Mouse (Mus musculus) MEL (cell line): Measurements from ENCODE around the gene Arhgef7.

Source experiments
- CTCF ChIP-seq, 3 experiments: IDR thresholded peaks in 2 of 3; conservative IDR thresholded peaks in 1 of 3; 2 replicates each; pipeline ENCODE4 v1.5.1; 2011 to 2012; ENCODE audit warnings: low read length in 3 of 3, low read depth in 2 of 3, mild to moderate bottlenecking in 2 of 3, improper control_type of control experiment in 1 of 3, inconsistent platforms in 1 of 3, mixed read lengths in 1 of 3, moderate library complexity in 1 of 3; ENCODE audit not compliant: control insufficient read depth in 1 of 3, insufficient read depth in 1 of 3, poor library complexity in 1 of 3, severe bottlenecking in 1 of 3
- E2F4 ChIP-seq: IDR thresholded peaks from 2 replicates; pipeline ENCODE4 v1.6.1; 2011; ENCODE audit warnings: low read depth, low read length, improper control_type of control experiment, borderline replicate concordance
- GABPA ChIP-seq: IDR thresholded peaks from 2 replicates; pipeline ENCODE4 v1.6.1; 2012; ENCODE audit warnings: low read depth, mild to moderate bottlenecking, inconsistent platforms, low read length, improper control_type of control experiment, moderate library complexity
- HCFC1 ChIP-seq: IDR thresholded peaks from 2 replicates; pipeline ENCODE4 v1.6.1; 2012; ENCODE audit warnings: low read depth, mild to moderate bottlenecking, inconsistent platforms, low read length, improper control_type of control experiment, moderate library complexity
- KAT2A ChIP-seq: conservative IDR thresholded peaks from 2 replicates; pipeline ENCODE4 v1.6.1; 2012; ENCODE audit warnings: low read depth, low read length, improper control_type of control experiment, inconsistent platforms
- MAFK ChIP-seq: IDR thresholded peaks from 2 replicates; pipeline ENCODE4 v1.6.1; 2011; ENCODE audit warnings: low read depth, mild to moderate bottlenecking, low read length, improper control_type of control experiment, borderline replicate concordance
- NRF1 ChIP-seq: IDR thresholded peaks from 2 replicates; pipeline ENCODE4 v1.6.1; 2014; ENCODE audit warnings: low read depth, mild to moderate bottlenecking, inconsistent platforms, low read length, improper control_type of control experiment, moderate library complexity; ENCODE audit not compliant: poor library complexity, insufficient read depth, severe bottlenecking
- POLR2A ChIP-seq, 2 experiments: IDR thresholded peaks; 2 replicates each; pipeline ENCODE4 v1.6.1; 2011 to 2012; ENCODE audit warnings: low read length in 2 of 2, mild to moderate bottlenecking in 2 of 2, control low read depth in 1 of 2, improper control_type of control experiment in 1 of 2, low read depth in 1 of 2, moderate library complexity in 1 of 2; ENCODE audit not compliant: control insufficient read depth in 1 of 2, insufficient read depth in 1 of 2, poor library complexity in 1 of 2
- POLR2AphosphoS2 ChIP-seq: IDR thresholded peaks from 2 replicates; pipeline ENCODE4 v1.6.1; 2011; ENCODE audit warnings: low read length, improper control_type of control experiment
- RAD21 ChIP-seq: IDR thresholded peaks from 2 replicates; pipeline ENCODE4 v1.6.1; 2011; ENCODE audit warnings: mild to moderate bottlenecking, low read depth, low read length, improper control_type of control experiment
- RCOR1 ChIP-seq: IDR thresholded peaks from 2 replicates; pipeline ENCODE4 v1.6.1; 2012; ENCODE audit warnings: low read depth, mild to moderate bottlenecking, inconsistent platforms, low read length, improper control_type of control experiment
- USF1 ChIP-seq: IDR thresholded peaks from 2 replicates; pipeline ENCODE4 v1.6.1; 2014; ENCODE audit warnings: low read depth, mild to moderate bottlenecking, inconsistent platforms, low read length, improper control_type of control experiment, moderate library complexity
- ZMIZ1 ChIP-seq: IDR thresholded peaks from 2 replicates; pipeline ENCODE4 v1.6.1; 2012; ENCODE audit warnings: low read depth, mild to moderate bottlenecking, inconsistent platforms, low read length, improper control_type of control experiment, moderate library complexity

DNA sequence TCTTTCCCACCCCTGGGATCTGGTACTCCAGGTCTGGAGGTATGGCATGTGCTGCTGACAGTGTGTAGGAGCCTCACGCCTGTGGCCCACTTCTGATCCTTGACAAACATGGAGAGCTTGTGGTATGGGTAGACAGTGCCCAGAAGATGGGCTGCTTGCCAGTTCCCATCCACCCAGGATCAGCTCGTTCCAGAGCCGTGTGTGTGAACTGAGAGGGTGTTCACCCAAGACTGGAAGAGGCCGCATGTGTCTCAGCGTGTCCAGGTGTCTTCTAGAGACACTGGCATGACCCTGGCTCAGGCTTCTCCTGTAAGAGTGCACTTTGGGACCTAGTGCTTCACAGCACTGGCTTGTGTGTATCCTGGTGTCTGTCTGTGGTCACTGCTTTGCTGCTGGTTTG is 82.9 kb downstream of the Arhgef7 start:
- TF ChIP-seq KAT2A (no peak), E2F4 (no peak), GABPA (no peak), CTCF (IDR thresholded peaks at IDR 0.05 in 2 of 3, conservative IDR thresholded peaks at IDR 0.05 in 1 of 3; ENCODE audit: control insufficient read depth in 1 of 3, insufficient read depth in 1 of 3, low read depth in 2 of 3, low read length in 3 of 3, poor library complexity in 1 of 3, severe bottlenecking in 1 of 3) (no peak), POLR2A (IDR thresholded peaks at IDR 0.05; ENCODE audit: control insufficient read depth in 1 of 2, insufficient read depth in 1 of 2, low read depth in 1 of 2, low read length in 2 of 2, poor library complexity in 1 of 2) (no peak), MAFK (no peak), RAD21 (no peak), NRF1 (no peak), HCFC1 (no peak), RCOR1 (no peak), ZMIZ1 (no peak), USF1 (no peak), POLR2AphosphoS2 (no peak)
